Mouse (Mus musculus) G1E (cell line): ENCODE results near the gene Il15.

Source experiments
- CTCF ChIP-seq: IDR thresholded peaks from 2 replicates; pipeline ENCODE4 v1.5.1; 2012; ENCODE audit warnings: low read depth, low read length, inconsistent platforms, mixed read lengths
- GATA1 ChIP-seq: IDR thresholded peaks from 2 replicates; pipeline ENCODE4 v1.6.1; 2012; ENCODE audit warnings: borderline replicate concordance, low read length, inconsistent platforms, mixed read lengths
- GATA2 ChIP-seq: IDR thresholded peaks from 2 replicates; pipeline ENCODE4 v1.6.1; 2012; ENCODE audit warnings: low read depth, low read length, inconsistent platforms, borderline replicate concordance
- POLR2AphosphoS5 ChIP-seq: IDR thresholded peaks from 2 replicates; pipeline ENCODE4 v1.6.1; 2012; ENCODE audit warnings: low read depth, low read length, inconsistent platforms; ENCODE audit not compliant: insufficient replicate concordance
- TAL1 ChIP-seq: conservative IDR thresholded peaks from 2 replicates; pipeline ENCODE4 v1.6.1; 2012; ENCODE audit warnings: low read depth, low read length, inconsistent platforms, mixed read lengths

GRCm38 (mm10) chr8:82346485-82346884 is 56.5 kb downstream of the Il15 start:
- no peak for TF ChIP-seq GATA1
- TF ChIP-seq CTCF = no peak
- no peak for TF ChIP-seq POLR2AphosphoS5
- no peak for TF ChIP-seq TAL1
- no peak for TF ChIP-seq GATA2
